Mouse (Mus musculus) MN1 (cell line): ENCODE data around the gene Fbl.
"Not testable (repeated sequence)": the region's sequence is repeated elsewhere in the genome, so short reads cannot be mapped to it uniquely, and the experiment has no call there.

ENCODE experiments used
- DNase-seq: peaks from one replicate; pipeline ENCODE4 v3.0.0-alpha.2; 2016; ENCODE audit warnings: low spot score

Gene Fbl

GRCm38 (mm10) chr7:28191903-28192302 lies 22.4 kb downstream of the Fbl start:
- no peak for DNase-seq

GRCm38 (mm10) chr7:28195414-28196098 lies 26.0 kb downstream of the Fbl start:
- no peak for DNase-seq

- DNase-seq, result no peak
Observed at GRCm38 (mm10) chr7:28196528-28196927, 27.0 kb downstream of the Fbl start.

- DNase-seq, result no peak
Observed at GRCm38 (mm10) chr7:28199054-28199453, 29.5 kb downstream of the Fbl start.

- no peak for DNase-seq
Observed at GRCm38 (mm10) chr7:28203207-28204108, 33.9 kb downstream of the Fbl start.

- no peak for DNase-seq
Observed at GRCm38 (mm10) chr7:28206044-28206600, 36.6 kb downstream of the Fbl start.

- DNase-seq, result no peak
Observed at GRCm38 (mm10) chr7:28208396-28208987, 39.0 kb downstream of the Fbl start.

GRCm38 (mm10) chr7:28208988-28209508 lies 39.5 kb downstream of the Fbl start:
- peak; percentile 84 for DNase-seq

GRCm38 (mm10) chr7:28210731-28211130 lies 41.2 kb downstream of the Fbl start:
- DNase-seq, result no peak

- peak; percentile 52 for DNase-seq
Observed at GRCm38 (mm10) chr7:28214142-28214541, 44.6 kb downstream of the Fbl start.

- not testable (repeated sequence) for DNase-seq
Observed at GRCm38 (mm10) chr7:28215950-28216349, 46.4 kb downstream of the Fbl start.

- DNase-seq, result not testable (repeated sequence)
Observed at GRCm38 (mm10) chr7:28217811-28218210, 48.3 kb downstream of the Fbl start.

GRCm38 (mm10) chr7:28218951-28219740 lies 49.6 kb downstream of the Fbl start:
- peak; percentile 82 for DNase-seq

- DNase-seq, result not testable (repeated sequence)
Observed at GRCm38 (mm10) chr7:28226836-28227235, 57.3 kb downstream of the Fbl start.

- DNase-seq, result not testable (repeated sequence)
Observed at GRCm38 (mm10) chr7:28227421-28227820, 57.9 kb downstream of the Fbl start.
